Mouse (Mus musculus): ENCODE measurements around the gene Gja6. TPM values are rescaled to one million over a fixed set of nuclear protein-coding genes. Genes with fewer than 3 reads are reported as not detected.

Gene Gja6
- polyA plus RNA-seq, 1 experiment from 2014 or later: 0.19 TPM

GRCm38 (mm10) chrX:160905041-160905678 lies 1.7 kb downstream of the Gja6 start:
- Histone ChIP-seq H3K9me3 (ENCODE audit: control insufficient read depth, low read length) (no peaks in the 10 kb centered on the region), H3K4me3 (ENCODE audit: low read depth, low read length) (no peak overlapping the region), H3K4me1 (ENCODE audit: control insufficient read depth, insufficient read depth, low read length) (no peaks in the 10 kb centered on the region), H3K36me3 (ENCODE audit: control insufficient read depth, insufficient read depth, low read length) (no peaks in the 10 kb centered on the region), H3K9ac (ENCODE audit: low read depth, low read length) (no peak overlapping the region), H3K27me3 (replicated peaks; ENCODE audit: control insufficient read depth, insufficient read depth, low read length) (peaks cover 11% of the 10 kb centered on the region), H3K27ac (replicated peaks; ENCODE audit: low read depth, low read length) (no peak overlapping the region), H3K4me2 (ENCODE audit: low read depth, low read length) (no peak overlapping the region)
- WGBS: 60% methylated on average over 2 of the region's 2 CpGs
- ATAC-seq (ENCODE audit: low read depth) (no peak), DNase-seq (ENCODE audit: low spot score) (no peak)

- Histone ChIP-seq H3K4me3 (ENCODE audit: low read depth, low read length) (no peak overlapping the region), H3K9me3 (ENCODE audit: control insufficient read depth, low read length) (no peaks in the 10 kb centered on the region), H3K4me2 (ENCODE audit: low read depth, low read length) (no peak overlapping the region), H3K4me1 (ENCODE audit: control insufficient read depth, insufficient read depth, low read length) (no peaks in the 10 kb centered on the region), H3K9ac (ENCODE audit: low read depth, low read length) (no peak overlapping the region), H3K36me3 (ENCODE audit: control insufficient read depth, insufficient read depth, low read length) (no peaks in the 10 kb centered on the region), H3K27me3 (replicated peaks; ENCODE audit: control insufficient read depth, insufficient read depth, low read length) (peaks cover 5% of the 10 kb centered on the region; the same call in 1 of the 2 replicates), H3K27ac (replicated peaks; ENCODE audit: low read depth, low read length) (no peak overlapping the region)
- no peak for ATAC-seq (ENCODE audit: low read depth)
- no peak for DNase-seq (ENCODE audit: low spot score)
- WGBS: 94% methylated on average over 2 of the region's 2 CpGs
These were observed 5.7 kb downstream of the Gja6 start for GRCm38 (mm10) chrX:160901118-160901517.

DNA sequence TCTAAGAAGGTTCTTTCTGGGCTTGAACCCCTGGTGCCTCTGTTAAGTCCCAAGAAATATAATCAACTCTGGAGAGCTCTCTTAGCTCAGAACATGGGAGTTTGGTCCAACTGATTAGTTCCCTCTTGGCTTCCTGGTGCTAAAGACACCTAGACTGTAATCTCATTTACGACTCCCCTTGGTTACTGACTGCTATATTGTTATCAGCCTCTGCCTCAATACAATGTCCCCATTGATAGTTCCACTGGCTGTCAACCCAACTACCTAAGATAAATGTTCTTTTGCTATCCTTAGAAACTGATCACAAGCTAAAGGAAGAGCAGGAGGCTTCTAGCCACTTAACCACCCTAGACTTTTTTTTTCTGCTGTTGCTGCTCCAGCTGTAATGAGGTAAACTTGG lies 14.8 kb downstream of the Gja6 start:
- Histone ChIP-seq H3K27ac (replicated peaks; ENCODE audit: low read depth, low read length) (no peak overlapping the region), H3K9me3 (ENCODE audit: control insufficient read depth, low read length) (no peaks in the 10 kb centered on the region), H3K4me1 (ENCODE audit: control insufficient read depth, insufficient read depth, low read length) (no peaks in the 10 kb centered on the region), H3K4me3 (ENCODE audit: low read depth, low read length) (no peak overlapping the region), H3K9ac (ENCODE audit: low read depth, low read length) (no peak overlapping the region), H3K27me3 (replicated peaks; ENCODE audit: control insufficient read depth, insufficient read depth, low read length) (peaks cover 4% of the 10 kb centered on the region; the same call in 1 of the 2 replicates), H3K36me3 (ENCODE audit: control insufficient read depth, insufficient read depth, low read length) (no peaks in the 10 kb centered on the region), H3K4me2 (ENCODE audit: low read depth, low read length) (no peak overlapping the region)
- WGBS: 18% methylated on average over 1 of the region's 1 CpGs
- DNase-seq (ENCODE audit: low spot score) (no peak), ATAC-seq (ENCODE audit: low read depth) (no peak)

DNA sequence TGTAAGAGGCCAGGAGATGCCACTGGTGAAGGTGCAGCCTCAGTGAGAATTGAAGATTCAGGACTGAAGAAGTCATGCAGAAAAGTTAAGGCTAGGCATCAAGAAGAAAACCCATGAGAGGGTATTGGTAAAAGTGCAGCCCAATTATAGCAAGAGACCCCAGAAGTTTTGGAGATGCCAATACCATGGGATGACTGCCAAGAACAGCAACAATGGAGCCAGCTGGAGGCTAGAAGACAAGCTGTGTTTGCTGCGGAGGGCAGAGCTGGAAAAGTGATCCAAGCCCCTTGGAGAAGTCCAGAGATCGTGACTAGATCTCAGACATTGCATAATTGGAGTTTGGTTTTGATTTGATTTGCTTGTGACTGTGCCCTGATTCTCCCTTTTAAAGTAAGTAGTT lies 20.6 kb downstream of the Gja6 start:
- H3K9me3 ChIP-seq (ENCODE audit: control insufficient read depth, low read length): no peaks in the 10 kb centered on the region
- no peaks in the 10 kb centered on the region for H3K27me3 ChIP-seq (replicated peaks; ENCODE audit: control insufficient read depth, insufficient read depth, low read length)
- 54% methylated on average over 2 of the region's 2 CpGs for WGBS
- peak; percentile 2 for DNase-seq (ENCODE audit: low spot score)
- H3K36me3 ChIP-seq (ENCODE audit: control insufficient read depth, insufficient read depth, low read length): no peaks in the 10 kb centered on the region
- H3K4me1 ChIP-seq (ENCODE audit: control insufficient read depth, insufficient read depth, low read length): no peaks in the 10 kb centered on the region
- no peak overlapping the region for H3K27ac ChIP-seq (replicated peaks; ENCODE audit: low read depth, low read length)
- H3K4me3 ChIP-seq (ENCODE audit: low read depth, low read length): no peak overlapping the region
- no peak overlapping the region for H3K4me2 ChIP-seq (ENCODE audit: low read depth, low read length)
- H3K9ac ChIP-seq (ENCODE audit: low read depth, low read length): no peak overlapping the region
- no peak for ATAC-seq (ENCODE audit: low read depth)

DNA sequence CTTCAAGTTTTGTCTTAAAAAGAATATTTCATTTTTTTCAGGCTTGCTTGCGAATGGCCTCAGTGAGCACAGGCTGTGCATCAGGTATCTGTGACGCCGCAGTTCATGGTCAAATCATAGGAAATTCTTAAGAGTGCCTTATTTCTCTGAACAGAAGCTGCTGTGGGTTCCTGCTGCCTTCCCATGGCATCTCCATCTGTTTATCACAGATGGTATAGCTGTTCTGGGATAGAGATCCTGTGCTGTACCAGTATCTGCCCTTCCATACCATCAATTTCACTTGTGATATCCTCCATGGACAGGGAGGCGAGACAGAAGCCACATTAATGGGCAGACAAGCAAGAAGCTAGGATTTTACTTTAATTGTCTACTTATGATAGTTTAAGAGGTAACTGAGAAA lies 40.3 kb downstream of the Gja6 start:
- WGBS: 88% methylated on average over 4 of the region's 4 CpGs
- ATAC-seq (ENCODE audit: low read depth): no peak

GRCm38 (mm10) chrX:160865022-160865421 lies 41.8 kb downstream of the Gja6 start:
- H3K4me3 ChIP-seq (ENCODE audit: low read depth, low read length): no peak overlapping the region
- ATAC-seq (ENCODE audit: low read depth) (no peak), DNase-seq (ENCODE audit: low spot score) (no peak)
- no peak overlapping the region for H3K27ac ChIP-seq (replicated peaks; ENCODE audit: low read depth, low read length)
- no peaks in the 10 kb centered on the region for H3K9me3 ChIP-seq (ENCODE audit: control insufficient read depth, low read length)
- H3K4me2 ChIP-seq (ENCODE audit: low read depth, low read length): no peak overlapping the region
- H3K9ac ChIP-seq (ENCODE audit: low read depth, low read length): no peak overlapping the region
- H3K4me1 ChIP-seq (ENCODE audit: control insufficient read depth, insufficient read depth, low read length): no peaks in the 10 kb centered on the region
- no peaks in the 10 kb centered on the region for H3K36me3 ChIP-seq (ENCODE audit: control insufficient read depth, insufficient read depth, low read length)
- H3K27me3 ChIP-seq (replicated peaks; ENCODE audit: control insufficient read depth, insufficient read depth, low read length): peaks cover 13% of the 10 kb centered on the region; the same call in 1 of the 2 replicates
- 85% methylated on average over 4 of the region's 4 CpGs for WGBS

More for the DNA sequence above, 40.3 kb downstream of the Gja6 start:
- Histone ChIP-seq H3K27me3 (replicated peaks; ENCODE audit: control insufficient read depth, insufficient read depth, low read length) (peaks cover 14% of the 10 kb centered on the region), H3K9ac (ENCODE audit: low read depth, low read length) (no peak overlapping the region), H3K36me3 (ENCODE audit: control insufficient read depth, insufficient read depth, low read length) (no peaks in the 10 kb centered on the region), H3K4me1 (ENCODE audit: control insufficient read depth, insufficient read depth, low read length) (no peaks in the 10 kb centered on the region), H3K27ac (replicated peaks; ENCODE audit: low read depth, low read length) (no peak overlapping the region), H3K4me2 (ENCODE audit: low read depth, low read length) (no peak overlapping the region), H3K9me3 (ENCODE audit: control insufficient read depth, low read length) (no peaks in the 10 kb centered on the region), H3K4me3 (ENCODE audit: low read depth, low read length) (no peak overlapping the region)
- no peak for DNase-seq (ENCODE audit: low spot score)

GRCm38 (mm10) chrX:160863689-160864383 lies 43.0 kb downstream of the Gja6 start:
- Histone ChIP-seq H3K4me3 (ENCODE audit: low read depth, low read length) (no peak overlapping the region), H3K4me2 (ENCODE audit: low read depth, low read length) (no peak overlapping the region), H3K9ac (ENCODE audit: low read depth, low read length) (no peak overlapping the region), H3K9me3 (ENCODE audit: control insufficient read depth, low read length) (no peaks in the 10 kb centered on the region), H3K27me3 (replicated peaks; ENCODE audit: control insufficient read depth, insufficient read depth, low read length) (peaks cover 13% of the 10 kb centered on the region; the same call in 1 of the 2 replicates), H3K36me3 (ENCODE audit: control insufficient read depth, insufficient read depth, low read length) (no peaks in the 10 kb centered on the region), H3K27ac (replicated peaks; ENCODE audit: low read depth, low read length) (no peak overlapping the region), H3K4me1 (ENCODE audit: control insufficient read depth, insufficient read depth, low read length) (no peaks in the 10 kb centered on the region)
- DNase-seq (ENCODE audit: low spot score) (no peak), ATAC-seq (ENCODE audit: low read depth) (no peak)
- 75% methylated on average over 4 of the region's 4 CpGs for WGBS

All from embryonic facial prominence, embryonic 14.5 days (tissue).